Mouse (Mus musculus) heart, postnatal 0 days (tissue): ENCODE data around the gene Pla2g2c. TPM values are rescaled to one million over a fixed set of nuclear protein-coding genes. Genes with fewer than 3 reads are reported as not detected.

Experiments
- ATAC-seq: fragments of 200-750 bp; cut with Nextera tagmentation; 2 replicates; pipeline ENCODE4 v1.8.0; 2017; ENCODE audit warnings: low read depth, moderate number of reproducible peaks, moderate library complexity; ENCODE audit not compliant: insufficient read depth
- DNase-seq: peaks from one replicate; pipeline ENCODE4 v3.0.0-alpha.2; 2016; ENCODE audit warnings: low spot score
- H3K27ac ChIP-seq: fragments of 300-500 bp; sonication (generic); 2 replicates; pipeline ENCODE4 v1.5.1; 2014; ENCODE audit warnings: low read depth, mild to moderate bottlenecking
- H3K27me3 ChIP-seq: fragments of 300-500 bp; sonication (generic); 2 replicates; pipeline ENCODE4 v1.6.1; 2014; ENCODE audit warnings: low read length, mixed read lengths; ENCODE audit not compliant: control insufficient read depth, insufficient read depth
- H3K36me3 ChIP-seq: fragments of 300-500 bp; sonication (generic); replicated peaks from 2 replicates; pipeline ENCODE4 v1.6.1; 2014; ENCODE audit warnings: low read length, mixed read lengths; ENCODE audit not compliant: control insufficient read depth, insufficient read depth
- H3K4me1 ChIP-seq: fragments of 300-500 bp; sonication (generic); 2 replicates; pipeline ENCODE4 v1.6.1; 2014; ENCODE audit warnings: antibody characterized with exemption; ENCODE audit not compliant: control insufficient read depth, insufficient read depth
- H3K4me2 ChIP-seq: fragments of 300-500 bp; sonication (generic); 2 replicates; pipeline ENCODE4 v1.6.1; 2014; ENCODE audit warnings: low read depth, mild to moderate bottlenecking, low read length, moderate library complexity
- H3K4me3 ChIP-seq: fragments of 300-500 bp; sonication (generic); 2 replicates; pipeline ENCODE4 v1.5.1; 2014; ENCODE audit warnings: low read depth, low read length
- H3K9ac ChIP-seq: fragments of 300-500 bp; sonication (generic); replicated peaks from 2 replicates; pipeline ENCODE4 v1.6.1; 2014; ENCODE audit warnings: low read depth, low read length, mixed read lengths
- H3K9me3 ChIP-seq: fragments of 300-500 bp; sonication (generic); replicated peaks from 2 replicates; pipeline ENCODE4 v1.6.1; 2016; ENCODE audit warnings: low read length; ENCODE audit not compliant: control insufficient read depth
- CTCF ChIP-seq: IDR thresholded peaks from 2 replicates; pipeline ENCODE4 v1.5.1; 2016; ENCODE audit warnings: antibody characterized with exemption, control low read depth, low read depth
- EP300 ChIP-seq: IDR thresholded peaks from 2 replicates; pipeline ENCODE4 v1.6.1; 2016; ENCODE audit warnings: antibody characterized with exemption, low read depth
- WGBS: fragments of 180-500 bp; shearing (Covaris S2); extraction: QIAGEN DNeasy Blood & Tissue Kit; methylation state at CpG from one replicate; pipeline ENCODE4 v1.1.7; 2014; 5-methylcytosine and 5-hydroxymethylcytosine counted together
- polyA plus RNA-seq: library from polyadenylated mRNA; unstranded; fragments of >200 nt; fragmentation: Nextera tagmentation; extraction: Ambion mirVana; gene quantifications from 2 replicates; pipeline ENCODE4 v1.2.1, GENCODE M21; 2015
- total RNA-seq: library from RNA; depleted of rRNA; stranded (reverse); fragments of >200 nt; gene quantifications from 2 replicates; pipeline ENCODE4 v1.2.3, GENCODE M21; 2014; ENCODE audit warnings: low replicate concordance

The Pla2g2c gene
- total and polyA plus RNA-seq, 2 experiments from 2014 or later: 0.27 TPM; not detected in 1

- ATAC-seq (no peak), DNase-seq (no peak)
- no peaks in the 10 kb centered on the region for H3K4me1 ChIP-seq
- 62% methylated on average over 9 of the region's 9 CpGs for WGBS
- H3K9ac ChIP-seq: no peak overlapping the region
- no peak overlapping the region for H3K4me3 ChIP-seq
- H3K27ac ChIP-seq: no peak overlapping the region
- H3K4me2 ChIP-seq: no peak overlapping the region
- H3K27me3 ChIP-seq: peaks cover 13% of the 10 kb centered on the region; the same call in 1 of the 2 replicates
- no peak for TF ChIP-seq EP300
- TF ChIP-seq CTCF: no peak
- H3K36me3 ChIP-seq: no peaks in the 10 kb centered on the region
- H3K9me3 ChIP-seq: no peaks in the 10 kb centered on the region
These were observed 7.9 kb upstream of the Pla2g2c start for GRCm38 (mm10) chr4:138716697-138717096.

- Histone ChIP-seq H3K27ac (no peak overlapping the region), H3K4me3 (no peak overlapping the region), H3K27me3 (peaks cover 13% of the 10 kb centered on the region; the same call in 1 of the 2 replicates), H3K4me1 (peaks cover 9% of the 10 kb centered on the region), H3K9ac (no peak overlapping the region), H3K9me3 (no peaks in the 10 kb centered on the region), H3K4me2 (no peak overlapping the region), H3K36me3 (no peaks in the 10 kb centered on the region)
- TF ChIP-seq EP300 (no peak), CTCF (no peak)
- DNase-seq: no peak
- ATAC-seq: no peak
- WGBS: 76% methylated on average over 5 of the region's 5 CpGs
These were observed 5.9 kb upstream of the Pla2g2c start for GRCm38 (mm10) chr4:138718586-138719263.

- H3K27me3 ChIP-seq: peaks cover 13% of the 10 kb centered on the region; the same call in 1 of the 2 replicates
- TF ChIP-seq EP300 (no peak), CTCF (no peak)
- DNase-seq (no peak), ATAC-seq (no peak)
- H3K9me3 ChIP-seq: no peaks in the 10 kb centered on the region
- no peak overlapping the region for H3K4me3 ChIP-seq
- no peak overlapping the region for H3K27ac ChIP-seq
- 69% methylated on average over 5 of the region's 5 CpGs for WGBS
- no peaks in the 10 kb centered on the region for H3K36me3 ChIP-seq
- no peak overlapping the region for H3K9ac ChIP-seq
- H3K4me2 ChIP-seq: no peak overlapping the region
- peaks cover 14% of the 10 kb centered on the region for H3K4me1 ChIP-seq
These were observed 5.4 kb upstream of the Pla2g2c start for GRCm38 (mm10) chr4:138719264-138719596.

GRCm38 (mm10) chr4:138723493-138724281, 905 bp upstream of the Pla2g2c start:
- 0 out of 2 replicates have a peak overlapping the region, but pooled peaks have one; percentile 57 for H3K27ac ChIP-seq
- H3K4me2 ChIP-seq: peak overlapping the region; percentile 2; the same call in 1 of the 2 replicates
- no peaks in the 10 kb centered on the region for H3K9me3 ChIP-seq
- peaks cover 28% of the 10 kb centered on the region for H3K4me1 ChIP-seq
- peaks cover 13% of the 10 kb centered on the region; the same call in 1 of the 2 replicates for H3K27me3 ChIP-seq
- H3K4me3 ChIP-seq: no peak overlapping the region
- no peaks in the 10 kb centered on the region for H3K36me3 ChIP-seq
- WGBS: 19% methylated on average over 15 of the region's 15 CpGs
- DNase-seq: peak; percentile 41
- H3K9ac ChIP-seq: no peak overlapping the region
- peak; percentile 56 for ATAC-seq
- TF ChIP-seq CTCF (no peak), EP300 (no peak)

GRCm38 (mm10) chr4:138725127-138725461, 502 bp downstream of the Pla2g2c start:
- no peaks in the 10 kb centered on the region for H3K9me3 ChIP-seq
- peaks cover 13% of the 10 kb centered on the region; the same call in 1 of the 2 replicates for H3K27me3 ChIP-seq
- WGBS: 7% methylated on average over 13 of the region's 13 CpGs
- peak overlapping the region; percentile 45 for H3K4me2 ChIP-seq
- H3K4me1 ChIP-seq: peaks cover 28% of the 10 kb centered on the region
- H3K27ac ChIP-seq: peak overlapping the region; percentile 57
- H3K9ac ChIP-seq: no peak overlapping the region
- DNase-seq (peak; percentile 16), ATAC-seq (peak; percentile 71)
- TF ChIP-seq EP300 (no peak; the same call in 1 of the 2 replicates), CTCF (no peak)
- peak overlapping the region; percentile 5; the same call in 1 of the 2 replicates for H3K4me3 ChIP-seq
- H3K36me3 ChIP-seq: no peaks in the 10 kb centered on the region
